Mouse (Mus musculus) kidney, adult 2 months (tissue): ENCODE measurements around the gene Arf1. TPM values are rescaled to one million over a fixed set of nuclear protein-coding genes. Genes with fewer than 3 reads are reported as not detected.

Experiments
- DNase-seq: peaks from one replicate; pipeline ENCODE4 v3.0.0; 2021
- H3K27ac ChIP-seq: fragments of 200-500 bp; 2 replicates; pipeline ENCODE4 v1.5.1; 2012; ENCODE audit warnings: low read depth, low read length, control low read depth, inconsistent platforms; ENCODE audit not compliant: insufficient read depth
- H3K27me3 ChIP-seq: fragments of 200-500 bp; replicated peaks from 2 replicates; pipeline ENCODE4 v1.6.1; 2012; ENCODE audit warnings: mild to moderate bottlenecking, moderate library complexity, low read length, inconsistent platforms; ENCODE audit not compliant: control insufficient read depth, insufficient read depth
- H3K36me3 ChIP-seq: fragments of 200-500 bp; 2 replicates; pipeline ENCODE4 v1.6.1; 2012; ENCODE audit warnings: mild to moderate bottlenecking, moderate library complexity, low read length, inconsistent platforms; ENCODE audit not compliant: control insufficient read depth, insufficient read depth
- H3K4me1 ChIP-seq: fragments of 200-500 bp; 2 replicates; pipeline ENCODE4 v1.6.1; 2011; ENCODE audit warnings: low read length; ENCODE audit not compliant: control insufficient read depth, insufficient read depth
- H3K4me3 ChIP-seq: fragments of 200-500 bp; 2 replicates; pipeline ENCODE4 v1.5.1; 2011; ENCODE audit warnings: mild to moderate bottlenecking, low read depth, low read length, control low read depth; ENCODE audit not compliant: insufficient read depth
- CTCF ChIP-seq: fragments of 200-500 bp; conservative IDR thresholded peaks from 2 replicates; pipeline ENCODE4 v1.5.1; 2011; ENCODE audit warnings: low read depth, mild to moderate bottlenecking, control low read depth, low read length, moderate library complexity, mixed read lengths; ENCODE audit not compliant: insufficient read depth, insufficient read length
- POLR2A ChIP-seq: fragments of 200-500 bp; IDR thresholded peaks from one replicate; pipeline ENCODE4 v1.6.1; 2011; ENCODE audit warnings: low read depth, low read length, control low read depth
- WGBS: fragments of 180-500 bp; shearing (Covaris S2); methylation state at CpG from one replicate; pipeline ENCODE4 v1.1.7; 2018; 5-methylcytosine and 5-hydroxymethylcytosine counted together
- polyA plus RNA-seq: library from polyadenylated mRNA; depleted of rRNA; stranded (reverse); fragments of >200 nt; gene quantifications from 2 replicates; pipeline ENCODE4 v1.2.3, GENCODE M21; 2012

The Arf1 gene
- polyA plus RNA-seq, 1 experiment, result 490 TPM

DNA sequence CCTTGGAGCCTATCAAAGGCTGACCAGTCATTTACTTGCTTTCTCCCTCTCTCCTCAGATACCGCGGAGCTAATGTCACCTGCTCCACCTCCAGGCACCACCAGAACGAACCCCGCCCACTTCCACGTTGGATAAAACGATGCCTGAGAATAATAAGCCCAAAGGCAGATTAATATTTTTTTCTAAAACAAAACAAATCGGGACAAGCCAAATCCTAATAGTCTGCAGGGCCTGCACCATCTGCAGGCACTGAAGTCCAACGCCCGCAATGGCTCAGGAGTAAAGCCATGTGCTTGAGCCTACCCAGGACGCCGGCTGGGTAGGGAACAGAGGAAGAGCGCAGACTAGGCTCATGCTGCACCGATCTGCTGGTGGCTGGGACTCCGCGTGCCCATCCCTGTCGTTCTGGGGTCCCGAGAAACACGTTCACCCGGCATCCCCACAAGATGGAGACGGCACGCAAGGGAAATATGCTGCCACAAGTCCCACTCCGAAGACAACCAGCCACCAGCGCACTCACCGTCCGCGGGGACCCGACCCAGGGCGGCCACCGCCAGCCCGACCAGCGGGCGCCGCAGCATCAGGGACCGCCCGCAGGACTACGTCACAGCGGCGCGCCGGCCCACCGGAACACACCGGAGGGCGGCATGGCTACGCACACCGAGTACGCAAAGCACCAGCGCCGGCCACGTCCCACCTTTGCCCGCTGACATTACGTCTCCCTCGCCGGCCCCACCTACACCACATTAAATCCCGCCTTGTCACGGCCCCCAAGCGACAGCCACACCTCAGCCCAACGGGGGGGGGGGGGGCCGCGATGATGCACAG lies 36.6 kb downstream of the Arf1 start:
- H3K27ac ChIP-seq, result peak overlapping the region; percentile 82
- WGBS, result under 1% methylated on average over 59 of the region's 59 CpGs
- H3K27me3 ChIP-seq, result no peaks in the 10 kb centered on the region
- no peaks in the 10 kb centered on the region; the same call in 1 of the 2 replicates for H3K4me1 ChIP-seq
- H3K36me3 ChIP-seq, result no peaks in the 10 kb centered on the region
- no peak for TF ChIP-seq CTCF
- TF ChIP-seq POLR2A, result peak; percentile 60
- peak; percentile 96 for DNase-seq
- peak overlapping the region; percentile 76 for H3K4me3 ChIP-seq

DNA sequence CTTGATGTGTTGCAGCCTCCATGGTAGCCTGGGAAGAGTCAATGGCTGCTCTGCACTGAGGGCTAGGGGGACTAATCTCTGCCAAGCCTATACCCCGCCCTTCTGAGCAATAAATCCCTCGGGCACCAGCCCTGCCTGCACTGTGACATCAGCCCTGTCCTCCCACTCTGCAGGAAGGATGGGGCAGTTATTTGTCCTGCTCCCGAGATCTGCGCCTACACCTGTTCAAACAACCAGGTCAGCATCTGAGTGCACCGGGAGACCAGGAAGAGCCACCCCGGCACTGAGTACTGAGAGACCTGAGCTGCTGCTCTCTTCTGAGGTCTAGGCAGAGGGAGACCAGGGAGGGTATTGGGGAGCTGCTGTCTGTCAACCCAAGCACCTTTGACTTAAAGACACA lies 40.4 kb downstream of the Arf1 start:
- H3K4me1 ChIP-seq, result peaks cover 5% of the 10 kb centered on the region
- DNase-seq, result no peak
- no peak overlapping the region for H3K27ac ChIP-seq
- H3K27me3 ChIP-seq, result no peaks in the 10 kb centered on the region
- 46% methylated on average over 6 of the region's 6 CpGs for WGBS
- no peak overlapping the region for H3K4me3 ChIP-seq
- TF ChIP-seq CTCF (no peak), POLR2A (no peak)
- H3K36me3 ChIP-seq, result no peaks in the 10 kb centered on the region

DNA sequence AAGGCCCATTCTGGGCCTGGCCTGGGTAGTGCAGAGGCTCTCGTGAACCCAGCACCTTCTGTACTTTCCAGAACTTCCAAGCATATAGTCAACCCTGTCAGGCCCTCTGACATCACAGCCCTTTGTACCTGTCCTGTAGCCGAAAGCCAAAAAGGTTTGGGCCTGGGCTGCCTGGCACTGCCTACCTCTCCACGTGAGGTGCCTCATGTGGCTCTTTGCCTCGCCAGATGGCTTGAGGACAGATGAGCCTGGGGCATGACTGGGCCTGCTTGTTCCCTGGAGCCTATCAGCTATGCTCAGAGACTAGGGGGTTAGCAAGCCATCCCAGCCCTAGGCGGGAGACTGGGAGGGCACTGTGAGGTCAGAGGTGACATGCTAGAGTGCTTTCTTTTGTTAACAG lies 42.6 kb downstream of the Arf1 start:
- Histone ChIP-seq H3K36me3 (no peaks in the 10 kb centered on the region), H3K27ac (no peak overlapping the region), H3K4me1 (peaks cover 5% of the 10 kb centered on the region; the same call in 1 of the 2 replicates), H3K27me3 (no peaks in the 10 kb centered on the region), H3K4me3 (no peak overlapping the region)
- DNase-seq, result no peak
- WGBS, result 90% methylated on average over 5 of the region's 5 CpGs
- no peak for TF ChIP-seq CTCF
- no peak for TF ChIP-seq POLR2A

DNA sequence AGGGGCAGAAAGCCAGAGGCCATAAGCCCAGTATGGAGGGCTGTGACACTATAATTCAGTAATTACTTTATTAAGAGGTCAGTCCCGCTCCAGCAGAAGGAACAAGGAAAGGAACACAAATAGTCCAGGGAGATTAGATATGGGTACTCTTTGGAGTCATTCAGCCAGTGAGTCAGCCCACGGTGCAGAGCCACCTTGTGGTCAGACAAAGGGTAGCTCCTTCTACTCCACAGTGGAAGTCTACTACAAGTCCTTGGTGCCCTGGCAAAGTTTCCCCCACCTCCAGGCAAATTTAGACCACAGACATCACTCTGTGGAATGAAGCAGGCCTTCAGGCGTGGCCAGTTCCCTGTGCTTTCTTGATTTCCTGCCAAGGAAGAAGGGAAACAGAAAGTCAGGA lies 44.2 kb downstream of the Arf1 start:
- Histone ChIP-seq H3K4me1 (peaks cover 5% of the 10 kb centered on the region; the same call in 1 of the 2 replicates), H3K27me3 (no peaks in the 10 kb centered on the region), H3K4me3 (no peak overlapping the region), H3K36me3 (no peaks in the 10 kb centered on the region), H3K27ac (peak overlapping the region; percentile 37)
- TF ChIP-seq POLR2A (no peak), CTCF (peak; percentile 85)
- 18% methylated on average over 3 of the region's 3 CpGs for WGBS
- peak; percentile 69 for DNase-seq

DNA sequence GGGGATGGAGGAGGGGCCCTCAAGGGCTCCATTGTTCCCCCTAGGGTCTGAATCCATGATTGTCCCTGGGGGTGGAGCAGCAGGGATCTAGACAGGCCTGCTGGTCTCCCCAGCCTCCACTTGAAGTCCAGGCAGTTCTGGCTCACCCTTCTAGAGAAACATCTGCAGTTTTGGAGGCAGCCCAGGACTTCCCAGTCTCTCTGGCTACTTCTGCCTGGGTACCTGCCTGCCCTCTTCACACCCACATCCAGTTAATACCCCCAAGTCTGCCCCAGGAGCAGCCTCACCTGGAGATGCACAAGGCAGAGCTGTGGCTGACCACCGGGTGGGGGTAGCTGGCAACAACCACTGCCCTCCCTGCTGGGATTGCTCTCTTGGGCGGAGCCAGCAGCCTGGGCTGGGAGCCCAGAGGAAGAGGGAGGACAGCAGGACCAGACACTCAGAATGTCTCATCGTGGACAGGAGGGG lies 45.2 kb downstream of the Arf1 start, which contains the start of gene Gjc2:
Gene Gjc2, minus strand, starts transcription at position 350 of the 468 bp plus-strand sequence.
- WGBS, result 22% methylated on average over 3 of the region's 3 CpGs
- H3K27me3 ChIP-seq, result no peaks in the 10 kb centered on the region
- H3K4me1 ChIP-seq, result peaks cover 5% of the 10 kb centered on the region; the same call in 1 of the 2 replicates
- TF ChIP-seq POLR2A (no peak), CTCF (no peak)
- H3K36me3 ChIP-seq, result no peaks in the 10 kb centered on the region
- H3K4me3 ChIP-seq, result 0 out of 2 replicates have a peak within 1 kb of the TSS, but pooled peaks have one; percentile 5
- peak; percentile 59 for DNase-seq
- peak within 1 kb of the TSS; percentile 51 for H3K27ac ChIP-seq

DNA sequence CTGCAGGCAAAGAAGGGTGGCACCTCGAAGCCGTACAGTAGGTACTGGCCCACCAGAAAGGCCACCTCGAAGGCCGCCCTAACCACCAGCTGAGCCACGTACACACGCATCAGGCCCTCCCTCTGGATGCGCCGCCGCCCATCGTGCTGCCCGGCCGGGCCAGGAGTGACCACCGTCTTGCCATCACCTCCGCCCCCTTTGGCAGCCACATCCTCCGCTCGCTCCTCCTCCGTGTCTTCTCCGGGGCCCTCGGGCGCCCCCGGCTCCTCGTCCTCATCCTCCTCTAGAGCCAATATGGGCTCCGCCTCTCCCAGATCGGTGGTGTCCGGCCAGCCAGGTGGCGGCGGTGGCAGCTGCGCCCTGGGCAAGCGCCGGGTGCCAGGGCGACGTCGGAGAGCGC lies 51.1 kb downstream of the Arf1 start:
- no peak overlapping the region for H3K4me3 ChIP-seq
- WGBS, result 14% methylated on average over 34 of the region's 34 CpGs

DNA sequence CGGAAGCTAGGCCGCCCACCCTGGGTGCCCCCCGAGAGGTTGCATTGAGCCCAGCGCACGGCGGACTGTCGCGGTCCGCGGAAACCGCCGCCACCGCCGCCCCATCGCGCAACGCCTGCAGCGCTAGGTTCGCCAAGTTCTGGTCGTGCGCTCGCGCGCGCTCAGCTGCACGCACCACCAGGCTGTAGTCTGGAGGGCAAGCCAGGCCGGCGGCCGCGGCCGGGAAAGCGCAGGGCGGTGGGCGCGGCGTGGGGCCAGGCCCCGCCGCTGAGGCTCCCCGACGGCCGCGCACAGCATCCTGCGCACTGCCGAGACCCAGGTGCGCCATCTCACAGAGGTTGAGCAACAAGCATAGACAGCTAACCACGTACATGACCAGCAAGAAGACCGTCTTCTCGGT lies 51.6 kb downstream of the Arf1 start:
- no peaks in the 10 kb centered on the region; the same call in 1 of the 2 replicates for H3K27me3 ChIP-seq

More for the DNA sequence above, 51.1 kb downstream of the Arf1 start:
- Histone ChIP-seq H3K4me1 (no peaks in the 10 kb centered on the region), H3K36me3 (no peaks in the 10 kb centered on the region), H3K27ac (no peak overlapping the region), H3K27me3 (no peaks in the 10 kb centered on the region; the same call in 1 of the 2 replicates)
- no peak for DNase-seq
- TF ChIP-seq CTCF, result no peak
- no peak for TF ChIP-seq POLR2A

More for the DNA sequence above, 51.6 kb downstream of the Arf1 start:
- Histone ChIP-seq H3K27ac (no peak overlapping the region), H3K4me3 (no peak overlapping the region), H3K36me3 (no peaks in the 10 kb centered on the region), H3K4me1 (no peaks in the 10 kb centered on the region)
- WGBS, result 6% methylated on average over 48 of the region's 48 CpGs
- no peak for DNase-seq
- TF ChIP-seq CTCF (no peak), POLR2A (no peak)
